Mouse (Mus musculus) myocyte (in vitro differentiated cells): ENCODE results near the gene Cyb5d2.

Experiments used
- E2F4 ChIP-seq: IDR thresholded peaks from one replicate; pipeline ENCODE4 v1.6.1; 2011; ENCODE audit warnings: mild to moderate bottlenecking, control low read depth, moderate library complexity; ENCODE audit not compliant: insufficient read depth
- MAX ChIP-seq: IDR thresholded peaks from one replicate; pipeline ENCODE4 v1.6.1; 2011; ENCODE audit warnings: low read depth, mild to moderate bottlenecking, control low read depth
- MYOD1 ChIP-seq, 3 experiments: IDR thresholded peaks; one replicate each; pipeline ENCODE4 v1.6.1; 2011; ENCODE audit warnings: control low read depth in 2 of 3, low read depth in 2 of 3, mild to moderate bottlenecking in 2 of 3, moderate library complexity in 1 of 3; ENCODE audit not compliant: insufficient read length in 2 of 3, control insufficient read depth in 1 of 3
- MYOG ChIP-seq, 3 experiments: IDR thresholded peaks; one replicate each; pipeline ENCODE4 v1.6.1; 2011; ENCODE audit warnings: control low read depth in 2 of 3, low read depth in 2 of 3, mild to moderate bottlenecking in 2 of 3; ENCODE audit not compliant: insufficient read length in 2 of 3, control insufficient read depth in 1 of 3, insufficient read depth in 1 of 3
- POLR2A ChIP-seq: IDR thresholded peaks from one replicate; pipeline ENCODE4 v1.6.1; 2011; ENCODE audit warnings: low read depth, mild to moderate bottlenecking, control low read depth, moderate library complexity; ENCODE audit not compliant: insufficient read length
- POLR2AphosphoS2 ChIP-seq: IDR thresholded peaks from one replicate; pipeline ENCODE4 v1.6.1; 2011; ENCODE audit warnings: low read depth, control low read depth; ENCODE audit not compliant: insufficient read length
- TCF12 ChIP-seq: IDR thresholded peaks from one replicate; pipeline ENCODE4 v1.6.1; 2011; ENCODE audit warnings: mild to moderate bottlenecking, control low read depth; ENCODE audit not compliant: poor library complexity, insufficient read depth, severe bottlenecking
- TCF3 ChIP-seq: IDR thresholded peaks from one replicate; pipeline ENCODE4 v1.6.1; 2011; ENCODE audit warnings: low read depth, control low read depth; ENCODE audit not compliant: insufficient read length
- USF1 ChIP-seq: IDR thresholded peaks from one replicate; pipeline ENCODE4 v1.6.1; 2011; ENCODE audit warnings: low read depth, mild to moderate bottlenecking, control low read depth, moderate library complexity

DNA sequence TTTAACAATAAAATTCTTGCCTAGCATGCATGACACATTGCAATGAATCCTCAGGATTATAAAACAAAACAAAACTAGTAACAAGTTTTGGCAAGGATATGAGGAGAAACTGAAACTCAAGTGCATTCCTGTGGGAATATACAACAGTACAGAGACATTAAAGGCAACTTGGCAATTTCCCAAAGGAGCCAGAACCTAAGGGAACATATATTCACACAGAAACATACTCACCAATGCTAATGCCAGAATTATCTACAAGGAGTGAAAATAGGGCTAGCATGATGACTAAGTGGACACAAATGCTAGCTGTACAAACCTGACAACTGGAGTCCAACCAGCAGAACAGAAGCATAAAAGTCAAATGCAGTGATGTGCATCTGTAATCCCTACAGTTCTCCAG, 3.9 kb downstream of the Cyb5d2 start:
- TF ChIP-seq E2F4 (no peak), POLR2A (no peak), MYOD1 (IDR thresholded peaks at IDR 0.05; ENCODE audit: control insufficient read depth in 1 of 3, insufficient read length in 2 of 3, low read depth in 2 of 3) (no peak), POLR2AphosphoS2 (no peak), MAX (no peak), USF1 (no peak), MYOG (IDR thresholded peaks at IDR 0.05; ENCODE audit: control insufficient read depth in 1 of 3, insufficient read depth in 1 of 3, insufficient read length in 2 of 3, low read depth in 2 of 3) (no peak), TCF12 (no peak), TCF3 (no peak)
